Mouse (Mus musculus): ENCODE measurements around the gene Sesn3. TPM values are rescaled to one million over a fixed set of nuclear protein-coding genes. Genes with fewer than 3 reads are reported as not detected.

Gene Sesn3
- total and polyA plus RNA-seq, 2 experiments: 4.2 to 14.9 TPM

- H3K27ac ChIP-seq (replicated peaks; ENCODE audit: insufficient read depth, low read depth, low read length): no peak overlapping the region
These were observed 107.5 kb downstream of the Sesn3 start for GRCm38 (mm10) chr9:14382256-14382791.

More at GRCm38 (mm10) chr9:14382256-14382791, 107.5 kb downstream of the Sesn3 start:
- 73% methylated on average over 5 of the region's 5 CpGs for WGBS
- Histone ChIP-seq H3K4me3 (ENCODE audit: insufficient read depth, low read depth, low read length) (no peak overlapping the region), H3K36me3 (ENCODE audit: control insufficient read depth, insufficient read depth, low read length) (no peaks in the 10 kb centered on the region), H3K27me3 (ENCODE audit: control insufficient read depth, insufficient read depth, low read length) (no peaks in the 10 kb centered on the region), H3K4me1 (ENCODE audit: control insufficient read depth, insufficient read depth, low read length) (0 out of 2 replicates have a peak, but pooled peaks cover 4% of the 10 kb centered on the region), H3K9ac (ENCODE audit: low read depth, low read length) (no peak overlapping the region), H3K79me2 (ENCODE audit: control insufficient read depth, insufficient read depth, low read length) (no peaks in the 10 kb centered on the region)
- TF ChIP-seq POLR2A (IDR thresholded peaks at IDR 0.05; ENCODE audit: extremely low read depth, insufficient read depth, low read length) (no peak), CTCF (IDR thresholded peaks at IDR 0.05; ENCODE audit: low read depth, low read length) (no peak)
- DNase-seq (ENCODE audit: extremely low read depth, low read depth, low spot score): no peak

Other genes with a start within 250 kb of the Sesn3 start
- gene Endod1, start 106.4 kb downstream of the Sesn3 start, total RNA-seq (2014; rRNA removed): 2.9 and 3.2 TPM in 2 replicates
- 3.6 and 4.5 TPM in 2 replicates for gene Endod1, start 106.4 kb downstream of the Sesn3 start, polyA plus RNA-seq (2012; rRNA removed)
- gene Kdm4d, start 225.4 kb downstream of the Sesn3 start, total RNA-seq (2014; rRNA removed): 0.07 TPM in 1 of 2 replicates, not detected in the other
- not detected in 2 replicates for gene Kdm4d, start 225.4 kb downstream of the Sesn3 start, polyA plus RNA-seq (2012; rRNA removed)
- 43.5 and 58.4 TPM in 2 replicates for gene Cwc15, start 225.6 kb downstream of the Sesn3 start, total RNA-seq (2014; rRNA removed)
- gene Cwc15, start 225.6 kb downstream of the Sesn3 start, polyA plus RNA-seq (2012; rRNA removed): 7.0 and 8.7 TPM in 2 replicates

Measured in liver, adult 2 months (tissue).